Mouse (Mus musculus): ENCODE measurements around the gene Mageb2. TPM values are rescaled to one million over a fixed set of nuclear protein-coding genes. Genes with fewer than 3 reads are reported as not detected.
"Not testable (repeated sequence)": the region's sequence is repeated elsewhere in the genome, so short reads cannot be mapped to it uniquely, and the experiment has no call there.

Gene Mageb2
- polyA plus RNA-seq (2015; fragmentation: Nextera tagmentation; extraction: Ambion mirVana): not detected in 2 replicates

DNA sequence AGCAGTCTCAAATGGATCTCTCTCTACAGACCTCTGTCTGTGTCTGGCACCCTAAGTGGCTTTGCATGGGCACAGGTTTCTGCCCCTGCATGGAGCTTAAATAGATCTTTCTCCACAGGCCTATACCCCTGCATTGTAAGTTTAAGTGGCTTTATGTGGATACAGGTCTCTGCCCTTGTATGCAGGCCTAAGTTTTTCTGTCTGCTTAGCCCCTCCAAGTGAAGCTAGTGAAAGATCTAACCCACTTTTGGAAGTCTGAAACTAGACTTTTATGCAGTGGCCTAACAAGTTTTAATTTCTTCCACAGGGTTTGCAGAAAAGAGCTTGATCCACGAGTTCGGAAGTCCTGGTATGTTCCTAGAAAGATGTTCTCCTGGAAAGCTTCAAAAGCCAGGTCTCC, at the start of gene Mageb2:
TSS of gene Mageb2 (plus strand) at position 301 of the 400 bp plus-strand sequence.
- H3K4me2 ChIP-seq; H3K4me3 ChIP-seq; H3K9me3 ChIP-seq; H3K9ac ChIP-seq; H3K27ac ChIP-seq; ATAC-seq (ENCODE audit: insufficient number of reproducible peaks, low FRiP score, low TSS enrichment, low read depth); H3K4me1 ChIP-seq; H3K36me3 ChIP-seq; H3K27me3 ChIP-seq: not testable (repeated sequence)
- 84% methylated on average over 2 of the region's 2 CpGs for WGBS

DNA sequence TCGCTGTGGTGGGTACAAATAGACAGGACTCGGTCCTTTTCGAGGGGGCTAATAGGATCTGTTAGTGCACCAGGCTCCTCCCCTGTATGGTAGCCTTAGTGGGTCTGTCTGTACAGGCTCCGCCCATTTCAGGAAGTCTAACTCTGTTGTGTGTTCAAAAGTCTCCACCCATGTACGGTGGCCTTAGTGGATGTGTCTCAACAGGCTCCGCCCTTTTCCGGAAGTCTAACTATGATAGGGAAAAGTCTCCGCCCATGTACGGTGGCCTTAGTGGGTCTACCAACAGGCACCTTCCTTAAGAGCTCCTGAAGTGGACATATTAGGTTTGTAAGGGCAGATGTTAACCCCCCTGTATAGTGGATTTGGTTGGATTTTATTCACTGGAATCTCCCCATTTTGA, 18.2 kb upstream of the Mageb2 start:
- H3K4me1 ChIP-seq; H3K4me2 ChIP-seq; H3K9ac ChIP-seq; H3K4me3 ChIP-seq; H3K36me3 ChIP-seq; H3K27ac ChIP-seq; H3K27me3 ChIP-seq; H3K9me3 ChIP-seq; ATAC-seq (ENCODE audit: insufficient number of reproducible peaks, low FRiP score, low TSS enrichment, low read depth): not testable (repeated sequence)
- WGBS: 89% methylated on average over 9 of the region's 9 CpGs

Other genes with a start within 250 kb of the Mageb2 start
- not detected in 2 replicates for gene Gm5072, start 60.8 kb downstream of the Mageb2 start, polyA plus RNA-seq (2015; fragmentation: Nextera tagmentation; extraction: Ambion mirVana)
- gene Gm8914, start 148.4 kb downstream of the Mageb2 start, polyA plus RNA-seq (2015; fragmentation: Nextera tagmentation; extraction: Ambion mirVana): not detected in 2 replicates
- not detected in 2 replicates for gene 1700084M14Rik, start 244.2 kb downstream of the Mageb2 start, polyA plus RNA-seq (2015; fragmentation: Nextera tagmentation; extraction: Ambion mirVana)

Measured in limb, embryonic 15.5 days (tissue).